Mouse (Mus musculus) heart, adult 2 months (tissue): ENCODE data around the gene Plpp7.

Experiments used
- CTCF ChIP-seq: fragments of 200-600 bp; IDR thresholded peaks from 2 replicates; pipeline ENCODE4 v1.8.1; 2022; ENCODE audit warnings: antibody characterized with exemption, mild to moderate bottlenecking, moderate library complexity
- EP300 ChIP-seq: fragments of 200-500 bp; IDR thresholded peaks from 2 replicates; pipeline ENCODE4 v1.6.1; 2011; ENCODE audit warnings: low read depth, low read length, control low read depth; ENCODE audit not compliant: insufficient read depth
- POLR2A ChIP-seq: fragments of 200-500 bp; IDR thresholded peaks from 2 replicates; pipeline ENCODE4 v1.6.1; 2011; ENCODE audit warnings: mild to moderate bottlenecking, low read depth, low read length, control low read depth; ENCODE audit not compliant: insufficient read depth

DNA sequence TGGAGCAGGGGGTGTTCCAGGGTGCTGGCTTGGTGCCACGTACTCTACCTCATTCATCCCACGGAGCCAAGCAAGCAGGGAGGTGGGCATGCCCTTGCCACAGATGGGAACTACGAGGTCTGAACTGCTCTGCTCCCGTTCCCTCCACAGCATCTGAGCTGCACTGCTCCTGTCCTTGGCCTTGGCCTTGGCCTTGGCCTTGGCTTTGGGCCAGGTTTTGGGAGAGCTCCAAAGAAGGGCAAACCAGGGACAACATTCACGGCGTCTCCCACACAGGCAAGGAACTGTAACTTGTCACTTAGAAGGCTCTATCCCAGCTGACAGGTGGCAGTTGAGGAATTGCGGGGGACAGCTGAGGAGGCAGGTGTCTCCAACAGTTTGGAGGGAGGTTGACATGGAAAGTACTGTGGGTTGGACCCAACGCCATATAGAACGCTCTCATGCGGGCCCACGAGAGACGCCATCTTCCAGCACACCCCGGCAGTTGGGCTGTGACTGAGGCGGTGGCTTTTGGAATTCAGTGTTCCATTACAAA, 16.1 kb upstream of the Plpp7 start:
- no peak for TF ChIP-seq POLR2A
- TF ChIP-seq CTCF: no peak
- TF ChIP-seq EP300: no peak
